Mouse (Mus musculus) liver, embryonic 14.5 days (tissue): ENCODE measurements at regions not wholly inside any gene's neighbourhood (a gene's known extent, or its start where the extent isn't known, plus 50 kb on each side); places are given as distances from the start of the nearest gene placed in this dataset.

Source experiments
- ATAC-seq: fragments of 200-750 bp; cut with Nextera tagmentation; 2 replicates; pipeline ENCODE4 v1.8.0; 2017; ENCODE audit warnings: moderate number of reproducible peaks, mild to moderate bottlenecking, moderate library complexity; ENCODE audit not compliant: insufficient read depth
- DNase-seq, 3 experiments: peaks; one replicate each; pipeline ENCODE4 v3.0.0-alpha.2; 2012 to 2013; ENCODE audit warnings: low read depth in 3 of 3, low spot score in 3 of 3
- H3K27ac ChIP-seq: fragments of 300-500 bp; sonication (generic); 2 replicates; pipeline ENCODE4 v1.5.1; 2014; ENCODE audit warnings: moderate library complexity, mild to moderate bottlenecking, control low read depth, inconsistent platforms
- H3K27me3 ChIP-seq: fragments of 300-500 bp; sonication (generic); 2 replicates; pipeline ENCODE4 v1.6.1; 2014; ENCODE audit warnings: mild to moderate bottlenecking, low read length, moderate library complexity; ENCODE audit not compliant: control insufficient read depth, insufficient read depth
- H3K36me3 ChIP-seq: fragments of 300-500 bp; sonication (generic); replicated peaks from 2 replicates; pipeline ENCODE4 v1.6.1; 2014; ENCODE audit warnings: low read depth; ENCODE audit not compliant: control insufficient read depth, insufficient read depth
- H3K4me1 ChIP-seq, 2 experiments: fragments of 200-500 bp in 1 of 2; fragments of 300-500 bp in 1 of 2; sonication (generic) in 1 of 2; replicated peaks; 2 replicates each; pipeline ENCODE4 v1.6.1; 2012 to 2014; ENCODE audit warnings: antibody characterized with exemption in 1 of 2, inconsistent platforms in 1 of 2, low read length in 1 of 2; ENCODE audit not compliant: control insufficient read depth in 2 of 2, insufficient read depth in 2 of 2
- H3K4me2 ChIP-seq: fragments of 300-500 bp; sonication (generic); 2 replicates; pipeline ENCODE4 v1.6.1; 2014; ENCODE audit warnings: low read depth, mild to moderate bottlenecking, control low read depth, moderate library complexity
- H3K4me3 ChIP-seq, 2 experiments: fragments of 200-500 bp in 1 of 2; fragments of 300-500 bp in 1 of 2; sonication (generic) in 1 of 2; 2 replicates each; pipeline ENCODE4 v1.5.1; 2012 to 2014; ENCODE audit warnings: low read depth in 2 of 2, low read length in 2 of 2, mild to moderate bottlenecking in 2 of 2, control low read depth in 1 of 2, inconsistent platforms in 1 of 2, moderate library complexity in 1 of 2; ENCODE audit not compliant: insufficient read depth in 1 of 2
- H3K9ac ChIP-seq: fragments of 300-500 bp; sonication (generic); replicated peaks from 2 replicates; pipeline ENCODE4 v1.6.1; 2014; ENCODE audit warnings: mild to moderate bottlenecking, control low read depth, moderate library complexity
- H3K9me3 ChIP-seq: fragments of 300-500 bp; sonication (generic); 2 replicates; pipeline ENCODE4 v1.6.1; 2016; ENCODE audit warnings: low read length, mixed read lengths; ENCODE audit not compliant: control insufficient read depth
- CTCF ChIP-seq: IDR thresholded peaks from 2 replicates; pipeline ENCODE4 v1.5.1; 2016; ENCODE audit warnings: antibody characterized with exemption, low read depth, control low read depth
- EP300 ChIP-seq: IDR thresholded peaks from 2 replicates; pipeline ENCODE4 v1.6.1; 2016; ENCODE audit warnings: antibody characterized with exemption, low read depth
- WGBS: fragments of 180-500 bp; shearing (Covaris S2); extraction: QIAGEN DNeasy Blood & Tissue Kit; methylation state at CpG from one replicate; pipeline ENCODE4 v1.1.7; 2014; ENCODE audit not compliant: insufficient replicate concordance; 5-methylcytosine and 5-hydroxymethylcytosine counted together

- Histone ChIP-seq H3K4me3 (no peak overlapping the region), H3K9ac (no peak overlapping the region), H3K4me1 (no peaks in the 10 kb centered on the region), H3K27ac (no peak overlapping the region), H3K36me3 (no peaks in the 10 kb centered on the region), H3K9me3 (no peaks in the 10 kb centered on the region), H3K4me2 (no peak overlapping the region), H3K27me3 (no peaks in the 10 kb centered on the region)
- TF ChIP-seq EP300 = no peak
- no peak for TF ChIP-seq CTCF
- DNase-seq (no peak), ATAC-seq (no peak)
Observed at GRCm38 (mm10) chr12:58334163-58334562, 65.1 kb upstream of the Clec14a start.

GRCm38 (mm10) chr12:58329913-58330312 is 60.8 kb upstream of the Clec14a start:
- Histone ChIP-seq H3K9ac (no peak overlapping the region), H3K27me3 (no peaks in the 10 kb centered on the region), H3K4me2 (no peak overlapping the region), H3K27ac (no peak overlapping the region), H3K4me1 (no peaks in the 10 kb centered on the region), H3K9me3 (no peaks in the 10 kb centered on the region), H3K36me3 (no peaks in the 10 kb centered on the region), H3K4me3 (no peak overlapping the region)
- DNase-seq (no peak), ATAC-seq (no peak)
- TF ChIP-seq EP300 (no peak), CTCF (no peak)
- 81% methylated on average over 2 of the region's 2 CpGs for WGBS

- DNase-seq (no peak), ATAC-seq (no peak)
- Histone ChIP-seq H3K4me1 (no peaks in the 10 kb centered on the region), H3K36me3 (no peaks in the 10 kb centered on the region), H3K9me3 (no peaks in the 10 kb centered on the region), H3K27me3 (no peaks in the 10 kb centered on the region), H3K4me2 (no peak overlapping the region), H3K4me3 (no peak overlapping the region), H3K9ac (no peak overlapping the region), H3K27ac (no peak overlapping the region)
- TF ChIP-seq CTCF (no peak), EP300 (no peak)
- 25% methylated on average over 3 of the region's 3 CpGs for WGBS
Observed at GRCm38 (mm10) chr12:58323953-58324352, 54.9 kb upstream of the Clec14a start.
